Mouse (Mus musculus): ENCODE measurements around the gene RPS10-NUDT3.
A peak's percentile ranks its signal among the peaks of the same experiment; 100 is the strongest.

The RPS10-NUDT3 gene

GRCm38 (mm10) chr17:27554062-27554960, 80.7 kb downstream of the RPS10-NUDT3 start:
- no peak for DNase-seq (ENCODE audit: low spot score)

- no peak for DNase-seq (ENCODE audit: low spot score)
These were observed 82.5 kb downstream of the RPS10-NUDT3 start for GRCm38 (mm10) chr17:27552215-27553201.

GRCm38 (mm10) chr17:27551393-27551940, 83.6 kb downstream of the RPS10-NUDT3 start:
- DNase-seq (ENCODE audit: low spot score): no peak

- no peak for DNase-seq (ENCODE audit: low spot score)
These were observed 85.8 kb downstream of the RPS10-NUDT3 start for GRCm38 (mm10) chr17:27549234-27549633.

GRCm38 (mm10) chr17:27547253-27547868, 87.7 kb downstream of the RPS10-NUDT3 start:
- DNase-seq (ENCODE audit: low spot score): no peak

GRCm38 (mm10) chr17:27546574-27547085, 88.4 kb downstream of the RPS10-NUDT3 start:
- no peak for DNase-seq (ENCODE audit: low spot score)

- DNase-seq (ENCODE audit: low spot score): no peak
These were observed 89.0 kb downstream of the RPS10-NUDT3 start for GRCm38 (mm10) chr17:27545991-27546390.

GRCm38 (mm10) chr17:27544551-27544950, 90.5 kb downstream of the RPS10-NUDT3 start:
- DNase-seq (ENCODE audit: low spot score): no peak

- DNase-seq (ENCODE audit: low spot score): no peak
These were observed 93.0 kb downstream of the RPS10-NUDT3 start for GRCm38 (mm10) chr17:27541984-27542383.

GRCm38 (mm10) chr17:27541261-27541660, 93.8 kb downstream of the RPS10-NUDT3 start:
- DNase-seq (ENCODE audit: low spot score): no peak

- DNase-seq (ENCODE audit: low spot score): peak; percentile 86
These were observed 100.3 kb downstream of the RPS10-NUDT3 start for GRCm38 (mm10) chr17:27534718-27535117.

GRCm38 (mm10) chr17:27533354-27533753, 101.7 kb downstream of the RPS10-NUDT3 start:
- DNase-seq (ENCODE audit: low spot score): no peak

- DNase-seq (ENCODE audit: low spot score): no peak
These were observed 102.9 kb downstream of the RPS10-NUDT3 start for GRCm38 (mm10) chr17:27532095-27532494.
